Mouse (Mus musculus) ES-Bruce4 (cell line): Measurements from ENCODE around the gene Cdc42ep2. TPM values are rescaled to one million over a fixed set of nuclear protein-coding genes. Genes with fewer than 3 reads are reported as not detected.
A peak's percentile ranks its signal among the peaks of the same experiment; 100 is the strongest.

ENCODE experiments used
- H3K27ac ChIP-seq: 2 replicates; pipeline ENCODE4 v1.5.1; 2012; ENCODE audit warnings: low read length, inconsistent platforms; ENCODE audit not compliant: insufficient read depth
- H3K27me3 ChIP-seq: 2 replicates; pipeline ENCODE4 v1.6.1; 2012; ENCODE audit warnings: mild to moderate bottlenecking, low read length, inconsistent platforms; ENCODE audit not compliant: control insufficient read depth, poor library complexity, insufficient read depth, severe bottlenecking
- H3K36me3 ChIP-seq: 2 replicates; pipeline ENCODE4 v1.6.1; 2012; ENCODE audit warnings: inconsistent platforms, mild to moderate bottlenecking, low read length, moderate library complexity; ENCODE audit not compliant: control insufficient read depth, poor library complexity, insufficient read depth, severe bottlenecking
- H3K4me1 ChIP-seq: one replicate; pipeline ENCODE4 v1.8.1; 2011; ENCODE audit warnings: low read length; ENCODE audit not compliant: control insufficient read depth, insufficient read depth
- H3K4me3 ChIP-seq: 2 replicates; pipeline ENCODE4 v1.5.1; 2011; ENCODE audit warnings: low read depth, mild to moderate bottlenecking, low read length
- H3K9ac ChIP-seq: 2 replicates; pipeline ENCODE4 v1.6.1; 2012; ENCODE audit warnings: low read depth, mild to moderate bottlenecking, inconsistent platforms; ENCODE audit not compliant: poor library complexity, severe bottlenecking
- H3K9me3 ChIP-seq: replicated peaks from 2 replicates; pipeline ENCODE4 v1.6.1; 2012; ENCODE audit warnings: mild to moderate bottlenecking, low read length, inconsistent platforms; ENCODE audit not compliant: control insufficient read depth, poor library complexity, insufficient read depth, severe bottlenecking
- CTCF ChIP-seq: IDR thresholded peaks from one replicate; pipeline ENCODE4 v1.8.1; 2011; ENCODE audit warnings: low read depth, low read length
- EP300 ChIP-seq: IDR thresholded peaks from 2 replicates; pipeline ENCODE4 v1.6.1; 2011; ENCODE audit warnings: low read depth, low read length; ENCODE audit not compliant: insufficient read depth
- POLR2A ChIP-seq: IDR thresholded peaks from one replicate; pipeline ENCODE4 v1.8.1; 2011; ENCODE audit warnings: low read length; ENCODE audit not compliant: insufficient read depth
- polyA plus RNA-seq: library from polyadenylated mRNA; stranded (reverse); fragments of >200 nt; gene quantifications from 2 replicates; pipeline ENCODE4 v1.2.4, GENCODE M21; 2011; ENCODE audit warnings: low read depth; ENCODE audit not compliant: missing spikeins, insufficient read depth, insufficient read length

Cdc42ep2 gene
- polyA plus RNA-seq, 1 experiment: 0.93 TPM

- H3K36me3 ChIP-seq: no peaks in the 10 kb centered on the region; the same call in 1 of the 2 replicates
Measured at GRCm38 (mm10) chr19:5874391-5874968, 50.1 kb downstream of the Cdc42ep2 start.

GRCm38 (mm10) chr19:5872931-5873556 is 51.6 kb downstream of the Cdc42ep2 start:
- Histone ChIP-seq H3K4me1 (peaks cover 2% of the 10 kb centered on the region), H3K36me3 (peaks cover 2% of the 10 kb centered on the region), H3K27me3 (no peaks in the 10 kb centered on the region), H3K27ac (no peak overlapping the region), H3K9me3 (no peaks in the 10 kb centered on the region), H3K4me3 (no peak overlapping the region), H3K9ac (no peak overlapping the region)
- TF ChIP-seq EP300: no peak
- no peak for TF ChIP-seq CTCF
- no peak for TF ChIP-seq POLR2A

More at GRCm38 (mm10) chr19:5874391-5874968, 50.1 kb downstream of the Cdc42ep2 start:
- TF ChIP-seq POLR2A: no peak
- TF ChIP-seq CTCF: no peak
- TF ChIP-seq EP300: no peak
- Histone ChIP-seq H3K27me3 (no peaks in the 10 kb centered on the region), H3K9me3 (no peaks in the 10 kb centered on the region), H3K27ac (no peak overlapping the region), H3K4me1 (peaks cover 2% of the 10 kb centered on the region), H3K9ac (peak overlapping the region; percentile 69), H3K4me3 (peak overlapping the region; percentile 74)

GRCm38 (mm10) chr19:5872528-5872927 is 52.1 kb downstream of the Cdc42ep2 start:
- Histone ChIP-seq H3K27me3 (no peaks in the 10 kb centered on the region), H3K36me3 (peaks cover 2% of the 10 kb centered on the region), H3K4me3 (no peak overlapping the region), H3K27ac (no peak overlapping the region), H3K9ac (no peak overlapping the region), H3K9me3 (no peaks in the 10 kb centered on the region), H3K4me1 (peaks cover 2% of the 10 kb centered on the region)
- TF ChIP-seq POLR2A (no peak), CTCF (no peak), EP300 (no peak)

DNA sequence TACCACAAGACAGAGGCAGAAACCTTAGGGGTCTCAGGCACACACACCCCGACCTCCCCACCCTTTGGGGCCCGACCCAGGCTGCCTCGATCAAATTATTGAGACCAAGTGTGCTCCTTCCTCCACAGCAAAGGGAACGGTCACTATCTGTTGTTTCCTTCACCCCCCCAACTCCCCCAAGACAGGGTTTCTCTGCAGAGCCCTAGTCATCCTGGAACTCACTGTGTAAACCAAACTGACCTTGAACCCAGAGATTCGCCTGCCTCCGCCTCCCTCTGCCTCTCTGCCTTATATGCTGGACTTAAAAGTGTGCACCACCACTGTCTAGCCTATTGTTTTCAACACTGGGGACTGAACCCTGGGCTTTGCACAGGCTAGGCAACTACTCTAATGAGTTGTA is 52.9 kb downstream of the Cdc42ep2 start:
- H3K27me3 ChIP-seq: no peaks in the 10 kb centered on the region
- H3K27ac ChIP-seq: no peak overlapping the region
- no peak overlapping the region for H3K9ac ChIP-seq
- H3K9me3 ChIP-seq: no peaks in the 10 kb centered on the region
- peaks cover 2% of the 10 kb centered on the region for H3K36me3 ChIP-seq
- H3K4me3 ChIP-seq: no peak overlapping the region
- TF ChIP-seq EP300: no peak
- no peak for TF ChIP-seq POLR2A
- TF ChIP-seq CTCF: no peak
- peaks cover 2% of the 10 kb centered on the region for H3K4me1 ChIP-seq

GRCm38 (mm10) chr19:5871273-5871672 is 53.3 kb downstream of the Cdc42ep2 start:
- TF ChIP-seq EP300 (no peak), POLR2A (no peak), CTCF (no peak)
- Histone ChIP-seq H3K27ac (no peak overlapping the region), H3K27me3 (no peaks in the 10 kb centered on the region), H3K9me3 (no peaks in the 10 kb centered on the region), H3K4me3 (no peak overlapping the region), H3K9ac (no peak overlapping the region), H3K36me3 (peaks cover 2% of the 10 kb centered on the region), H3K4me1 (peaks cover 2% of the 10 kb centered on the region)

GRCm38 (mm10) chr19:5868096-5868495 is 56.5 kb downstream of the Cdc42ep2 start:
- no peak overlapping the region for H3K4me3 ChIP-seq
- no peaks in the 10 kb centered on the region for H3K4me1 ChIP-seq
- H3K27ac ChIP-seq: no peak overlapping the region
- H3K36me3 ChIP-seq: peaks cover 8% of the 10 kb centered on the region
- H3K9me3 ChIP-seq: no peaks in the 10 kb centered on the region
- no peak overlapping the region for H3K9ac ChIP-seq
- TF ChIP-seq EP300 (no peak), POLR2A (no peak), CTCF (no peak)
- H3K27me3 ChIP-seq: no peaks in the 10 kb centered on the region

Other genes starting within 250 kb of the Cdc42ep2 start
- gene Map3k11, start 236.1 kb downstream of the Cdc42ep2 start, polyA plus RNA-seq: 25.8 and 27.8 TPM in 2 replicates
- 39.7 and 43.7 TPM in 2 replicates for gene Pcnx3, start 235.9 kb downstream of the Cdc42ep2 start, polyA plus RNA-seq
- gene Kcnk7, start 220.4 kb downstream of the Cdc42ep2 start, polyA plus RNA-seq: not detected in 2 replicates
- gene Ehbp1l1, start 198.5 kb downstream of the Cdc42ep2 start, polyA plus RNA-seq: 4.3 and 5.4 TPM in 2 replicates
- 13.1 and 14.6 TPM in 2 replicates for gene Fam89b, start 195.2 kb downstream of the Cdc42ep2 start, polyA plus RNA-seq
- 5.9 and 8.2 TPM in 2 replicates for gene Ltbp3, start 183.9 kb downstream of the Cdc42ep2 start, polyA plus RNA-seq
- 37.1 and 42.8 TPM in 2 replicates for gene Scyl1, start 153.4 kb downstream of the Cdc42ep2 start, polyA plus RNA-seq
- gene Frmd8, start 49.5 kb downstream of the Cdc42ep2 start, polyA plus RNA-seq: 26.3 and 33.1 TPM in 2 replicates
- 0.46 and 0.48 TPM in 2 replicates for gene Slc25a45, start 47.0 kb downstream of the Cdc42ep2 start, polyA plus RNA-seq
- 1.9 and 3.6 TPM in 2 replicates for gene Tigd3, start 30.7 kb downstream of the Cdc42ep2 start, polyA plus RNA-seq
- 129 and 137 TPM in 2 replicates for gene Dpf2, start 11.8 kb downstream of the Cdc42ep2 start, polyA plus RNA-seq
- 95.9 and 97.3 TPM in 2 replicates for gene Pola2, start 39.4 kb upstream of the Cdc42ep2 start, polyA plus RNA-seq
- not detected in 2 replicates for gene Slc22a20, start 61.3 kb upstream of the Cdc42ep2 start, polyA plus RNA-seq
- 21.8 and 25.2 TPM in 2 replicates for gene Capn1, start 91.1 kb upstream of the Cdc42ep2 start, polyA plus RNA-seq
- gene Syvn1, start 121.8 kb upstream of the Cdc42ep2 start, polyA plus RNA-seq: 16.4 and 18.6 TPM in 2 replicates
- gene Mrpl49, start 133.0 kb upstream of the Cdc42ep2 start, polyA plus RNA-seq: 44.9 and 65.1 TPM in 2 replicates
- gene Fau, start 133.0 kb upstream of the Cdc42ep2 start, polyA plus RNA-seq: 1,239 and 1,271 TPM in 2 replicates
- 6.5 and 8.9 TPM in 2 replicates for gene Znhit2, start 136.4 kb upstream of the Cdc42ep2 start, polyA plus RNA-seq
- 19.1 and 25.8 TPM in 2 replicates for gene Tm7sf2, start 143.6 kb upstream of the Cdc42ep2 start, polyA plus RNA-seq
- 46.6 and 47.4 TPM in 2 replicates for gene Vps51, start 152.4 kb upstream of the Cdc42ep2 start, polyA plus RNA-seq
- gene Tmem262, start 155.2 kb upstream of the Cdc42ep2 start, polyA plus RNA-seq: not detected in 2 replicates
- not detected in 2 replicates for gene Gm28374, start 157.4 kb upstream of the Cdc42ep2 start, polyA plus RNA-seq
- 34.2 and 49.7 TPM in 2 replicates for gene Zfpl1, start 160.1 kb upstream of the Cdc42ep2 start, polyA plus RNA-seq
- 47.7 and 50.5 TPM in 2 replicates for gene Cdca5, start 160.2 kb upstream of the Cdc42ep2 start, polyA plus RNA-seq
- 5.9 and 6.3 TPM in 2 replicates for gene AC131692.1, start 169.6 kb upstream of the Cdc42ep2 start, polyA plus RNA-seq
- gene Naaladl1, start 181.0 kb upstream of the Cdc42ep2 start, polyA plus RNA-seq: 2.9 and 3.5 TPM in 2 replicates
- 13.5 and 17.6 TPM in 2 replicates for gene Sac3d1, start 193.8 kb upstream of the Cdc42ep2 start, polyA plus RNA-seq
- gene Snx15, start 203.5 kb upstream of the Cdc42ep2 start, polyA plus RNA-seq: 8.6 and 10.0 TPM in 2 replicates
- gene Batf2, start 216.2 kb upstream of the Cdc42ep2 start, polyA plus RNA-seq: not detected in 2 replicates
- 38.7 and 40.4 TPM in 2 replicates for gene Arl2, start 216.7 kb upstream of the Cdc42ep2 start, polyA plus RNA-seq